Mouse (Mus musculus): Measurements from ENCODE around the gene Vmn1r25. TPM values are rescaled to one million over a fixed set of nuclear protein-coding genes. Genes with fewer than 3 reads are reported as not detected.
"Not testable (repeated sequence)": the region's sequence is repeated elsewhere in the genome, so short reads cannot be mapped to it uniquely, and the experiment has no call there.

Vmn1r25 gene
- polyA plus RNA-seq (2014; fragmentation: Nextera tagmentation; extraction: Ambion mirVana): not detected in 2 replicates

GRCm38 (mm10) chr6:57980710-57981109, at the start of gene Vmn1r25:
Gene Vmn1r25, minus strand, starts transcription at chr6:57980810.
- ATAC-seq (replicated peaks; ENCODE audit: low FRiP score) (no peak), DNase-seq (ENCODE audit: low spot score) (no peak)
- Histone ChIP-seq H3K9ac (ENCODE audit: low read length) (no peak within 1 kb of the TSS), H3K4me1 (replicated peaks; ENCODE audit: control insufficient read depth, insufficient read depth, low read length) (no peaks in the 10 kb centered on the region), H3K4me2 (ENCODE audit: low read depth, low read length, severe bottlenecking) (no peak within 1 kb of the TSS), H3K36me3 (ENCODE audit: control insufficient read depth, insufficient read depth, low read length) (no peaks in the 10 kb centered on the region), H3K4me3 (ENCODE audit: low read depth, low read length) (no peak within 1 kb of the TSS), H3K27ac (ENCODE audit: low read depth, low read length) (no peak within 1 kb of the TSS), H3K9me3 (ENCODE audit: control insufficient read depth, low read length) (no peaks in the 10 kb centered on the region), H3K27me3 (ENCODE audit: control insufficient read depth, insufficient read depth, low read length) (no peaks in the 10 kb centered on the region)
- WGBS: 73% methylated on average over 3 of the region's 3 CpGs

DNA sequence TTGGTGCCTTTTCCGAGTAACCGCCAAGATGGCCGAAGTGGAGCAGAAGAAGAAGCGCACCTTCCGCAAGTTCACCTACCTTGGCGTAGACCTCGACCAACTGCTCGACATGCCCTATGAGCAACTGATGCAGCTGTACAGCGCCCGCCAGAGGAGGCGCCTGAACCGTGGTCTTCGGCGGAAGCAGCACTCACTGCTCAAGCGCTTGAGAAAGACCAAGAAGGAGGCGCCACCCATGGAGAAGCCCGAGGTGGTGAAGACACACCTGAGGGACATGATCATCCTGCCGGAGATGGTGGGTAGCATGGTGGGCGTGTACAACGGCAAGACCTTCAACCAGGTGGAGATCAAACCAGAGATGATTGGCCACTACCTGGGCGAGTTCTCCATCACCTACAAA, 36.9 kb upstream of the Vmn1r25 start:
- WGBS: 94% methylated on average over 21 of the region's 21 CpGs
- not testable (repeated sequence) for H3K36me3 ChIP-seq (ENCODE audit: control insufficient read depth, insufficient read depth, low read length)

GRCm38 (mm10) chr6:58015059-58015458, 34.4 kb upstream of the Vmn1r25 start, which contains the start of gene Vmn1r26:
Gene Vmn1r26, minus strand, starts transcription at chr6:58015159.
- H3K27me3 ChIP-seq (ENCODE audit: control insufficient read depth, insufficient read depth, low read length): no peaks in the 10 kb centered on the region
- no peaks in the 10 kb centered on the region for H3K9me3 ChIP-seq (ENCODE audit: control insufficient read depth, low read length)
- no peak within 1 kb of the TSS for H3K9ac ChIP-seq (ENCODE audit: low read length)
- H3K4me3 ChIP-seq (ENCODE audit: low read depth, low read length): no peak within 1 kb of the TSS
- ATAC-seq (replicated peaks; ENCODE audit: low FRiP score) (no peak), DNase-seq (ENCODE audit: low spot score) (no peak)
- 94% methylated on average over 1 of the region's 1 CpGs for WGBS
- H3K27ac ChIP-seq (ENCODE audit: low read depth, low read length): no peak within 1 kb of the TSS
- no peaks in the 10 kb centered on the region for H3K4me1 ChIP-seq (replicated peaks; ENCODE audit: control insufficient read depth, insufficient read depth, low read length)
- no peaks in the 10 kb centered on the region for H3K36me3 ChIP-seq (ENCODE audit: control insufficient read depth, insufficient read depth, low read length)
- no peak within 1 kb of the TSS for H3K4me2 ChIP-seq (ENCODE audit: low read depth, low read length, severe bottlenecking)

More for the DNA sequence above, 36.9 kb upstream of the Vmn1r25 start:
- H3K4me1 ChIP-seq (replicated peaks; ENCODE audit: control insufficient read depth, insufficient read depth, low read length); H3K27ac ChIP-seq (ENCODE audit: low read depth, low read length); H3K27me3 ChIP-seq (ENCODE audit: control insufficient read depth, insufficient read depth, low read length); H3K4me3 ChIP-seq (ENCODE audit: low read depth, low read length); H3K9me3 ChIP-seq (ENCODE audit: control insufficient read depth, low read length); H3K9ac ChIP-seq (ENCODE audit: low read length); DNase-seq (ENCODE audit: low spot score); ATAC-seq (replicated peaks; ENCODE audit: low FRiP score); H3K4me2 ChIP-seq (ENCODE audit: low read depth, low read length, severe bottlenecking): not testable (repeated sequence)

DNA sequence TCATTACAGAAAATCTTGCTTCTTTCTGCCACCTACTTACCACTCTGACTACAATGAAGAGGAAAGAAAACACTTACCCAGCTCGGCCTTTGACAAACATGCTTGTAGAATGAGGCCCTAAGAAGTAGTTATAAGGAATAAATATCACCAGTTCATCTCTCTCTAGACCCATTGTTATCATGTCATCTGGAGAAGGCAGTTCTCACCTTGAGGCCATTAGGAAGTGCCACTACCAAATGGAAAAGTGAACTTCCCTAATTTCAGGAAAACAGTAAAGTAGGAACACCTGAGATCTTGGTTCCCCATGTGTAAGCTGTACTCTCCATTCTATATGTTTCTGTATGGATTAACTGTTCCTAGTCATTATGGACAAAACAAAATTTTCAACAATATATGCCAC, 19.2 kb downstream of the Vmn1r25 start, which contains the start of gene Vmn1r24:
Gene Vmn1r24 (minus strand): TSS at position 101 of the 400 bp plus-strand sequence.
- not testable (repeated sequence) for ATAC-seq (replicated peaks; ENCODE audit: low FRiP score); H3K9me3 ChIP-seq (ENCODE audit: control insufficient read depth, low read length); H3K27ac ChIP-seq (ENCODE audit: low read depth, low read length); DNase-seq (ENCODE audit: low spot score); H3K27me3 ChIP-seq (ENCODE audit: control insufficient read depth, insufficient read depth, low read length); H3K4me3 ChIP-seq (ENCODE audit: low read depth, low read length); H3K9ac ChIP-seq (ENCODE audit: low read length); H3K4me1 ChIP-seq (replicated peaks; ENCODE audit: control insufficient read depth, insufficient read depth, low read length); H3K4me2 ChIP-seq (ENCODE audit: low read depth, low read length, severe bottlenecking); H3K36me3 ChIP-seq (ENCODE audit: control insufficient read depth, insufficient read depth, low read length)
- 88% methylated on average over 1 of the region's 1 CpGs for WGBS

Other genes starting within 250 kb of the Vmn1r25 start
- 49.2 and 55.3 TPM in 2 replicates for gene Vopp1, start 155.7 kb downstream of the Vmn1r25 start, polyA plus RNA-seq (2014; fragmentation: Nextera tagmentation; extraction: Ambion mirVana)
- not detected in 2 replicates for gene Vmn1r21, start 130.5 kb downstream of the Vmn1r25 start, polyA plus RNA-seq (2014; fragmentation: Nextera tagmentation; extraction: Ambion mirVana)
- gene Vmn1r22, start 72.8 kb downstream of the Vmn1r25 start, polyA plus RNA-seq (2014; fragmentation: Nextera tagmentation; extraction: Ambion mirVana): not detected in 2 replicates
- gene Vmn1r23, start 54.0 kb downstream of the Vmn1r25 start, polyA plus RNA-seq (2014; fragmentation: Nextera tagmentation; extraction: Ambion mirVana): not detected in 2 replicates
- gene Vmn1r24, start 19.3 kb downstream of the Vmn1r25 start, polyA plus RNA-seq (2014; fragmentation: Nextera tagmentation; extraction: Ambion mirVana): not detected in 2 replicates
- gene Vmn1r26, start 34.3 kb upstream of the Vmn1r25 start, polyA plus RNA-seq (2014; fragmentation: Nextera tagmentation; extraction: Ambion mirVana): not detected in 2 replicates
- not detected in 2 replicates for gene Vmn1r27, start 238.0 kb upstream of the Vmn1r25 start, polyA plus RNA-seq (2014; fragmentation: Nextera tagmentation; extraction: Ambion mirVana)